Mouse (Mus musculus): ENCODE measurements around the gene Olfr355.

DNA sequence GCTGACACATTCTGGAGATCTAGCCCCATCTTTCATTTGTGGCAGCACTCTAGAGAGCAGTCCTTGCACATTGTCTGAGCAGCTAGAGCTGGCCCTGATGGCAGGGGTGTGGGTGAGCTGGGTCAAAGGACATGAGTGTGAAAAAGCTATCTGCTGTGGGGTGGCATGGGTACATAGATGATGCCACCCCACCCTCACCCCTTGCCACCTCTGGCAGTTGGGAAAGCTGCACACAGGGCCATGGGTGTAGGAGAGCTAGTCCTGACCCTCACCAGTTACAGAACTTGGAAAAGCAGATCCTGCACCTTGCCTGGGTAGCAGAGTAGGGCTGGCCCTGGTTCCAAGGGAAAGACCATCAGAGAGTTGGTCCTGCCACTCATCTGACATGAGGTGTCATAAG is 31.6 kb downstream of the Olfr355 start:
- TF ChIP-seq CTCF (IDR thresholded peaks at IDR 0.05; ENCODE audit: insufficient read depth, low read length) (no peak), POLR2A (IDR thresholded peaks at IDR 0.05; ENCODE audit: borderline replicate concordance, extremely low read depth, low read depth, low read length) (no peak)
